Mouse (Mus musculus): ENCODE measurements around the gene Maff. TPM values are rescaled to one million over a fixed set of nuclear protein-coding genes. Genes with fewer than 3 reads are reported as not detected.

The Maff gene
- total RNA-seq, 1 experiment from 2014 or later, result 31.4 TPM

DNA sequence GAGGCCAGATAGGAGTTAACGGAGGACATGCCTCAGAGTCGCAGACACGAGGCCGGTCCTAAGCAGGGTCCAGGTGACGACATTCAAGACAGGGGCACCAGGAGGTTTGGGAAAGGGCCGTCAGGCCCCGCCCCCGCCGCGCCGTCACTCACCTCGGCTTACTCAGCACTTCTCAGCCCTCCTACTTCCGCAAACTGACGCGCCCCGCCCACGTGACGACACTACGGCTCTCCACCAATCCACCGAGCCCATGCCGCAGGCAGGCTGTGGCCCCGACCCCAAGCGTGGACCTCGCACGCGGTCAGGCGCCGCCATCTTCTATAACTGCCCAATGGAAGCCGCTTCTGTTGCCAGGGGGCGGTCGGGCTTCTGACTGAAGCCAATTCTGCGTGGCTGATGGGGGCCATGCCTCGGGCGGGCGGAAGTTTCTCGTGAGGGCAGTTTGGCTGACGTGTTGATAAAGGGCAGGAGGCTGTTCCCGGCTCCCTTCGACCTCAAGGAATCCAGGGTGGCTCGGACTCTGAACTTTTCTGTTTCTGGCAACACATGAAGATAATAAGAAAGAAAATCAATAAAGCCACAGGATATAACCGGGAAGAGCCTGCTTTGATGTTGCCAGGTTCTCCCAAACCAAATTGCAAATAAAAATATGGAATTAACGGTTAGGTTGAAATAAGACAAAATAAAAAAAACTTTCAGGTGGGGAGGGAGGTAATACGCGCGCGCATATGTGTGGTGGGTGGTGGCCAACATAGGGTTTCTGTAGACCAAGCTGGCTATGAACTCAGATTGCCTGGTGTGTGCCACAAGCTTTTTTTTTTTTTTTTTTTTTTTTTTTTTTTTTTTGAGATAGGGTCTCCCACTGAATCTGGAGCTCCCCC lies 18.1 kb upstream of the Maff start, which contains the start of gene Pla2g6:
Pla2g6 (minus strand) TSS at position 333 of the 881 bp plus-strand sequence.
- ATAC-seq (replicated peaks in 1 of 2; ENCODE audit: insufficient read depth in 1 of 2, low FRiP score in 2 of 2, low TSS enrichment in 1 of 2, low read depth in 1 of 2, poor library complexity in 2 of 2, severe bottlenecking in 2 of 2), result peak; percentile 90 to 92

DNA sequence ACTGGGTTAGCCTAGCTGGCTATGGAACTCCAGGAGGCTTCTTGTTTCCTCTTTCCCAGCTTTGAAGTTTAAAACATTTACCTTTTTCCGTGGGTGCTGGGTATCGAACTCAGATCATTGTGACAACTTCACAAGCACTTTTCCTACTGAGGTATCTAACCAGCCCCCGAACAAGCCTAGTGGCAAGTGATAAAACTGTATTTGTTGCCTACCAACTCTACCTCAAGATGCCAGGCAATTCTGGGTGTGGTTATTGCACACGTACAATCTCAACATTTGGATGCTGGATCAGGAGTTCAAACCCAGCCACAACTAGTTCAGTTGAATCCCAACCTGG lies 17.5 kb upstream of the Maff start:
- ATAC-seq (replicated peaks in 1 of 2; ENCODE audit: insufficient read depth in 1 of 2, low FRiP score in 2 of 2, low TSS enrichment in 1 of 2, low read depth in 1 of 2, poor library complexity in 2 of 2, severe bottlenecking in 2 of 2), result no peak

DNA sequence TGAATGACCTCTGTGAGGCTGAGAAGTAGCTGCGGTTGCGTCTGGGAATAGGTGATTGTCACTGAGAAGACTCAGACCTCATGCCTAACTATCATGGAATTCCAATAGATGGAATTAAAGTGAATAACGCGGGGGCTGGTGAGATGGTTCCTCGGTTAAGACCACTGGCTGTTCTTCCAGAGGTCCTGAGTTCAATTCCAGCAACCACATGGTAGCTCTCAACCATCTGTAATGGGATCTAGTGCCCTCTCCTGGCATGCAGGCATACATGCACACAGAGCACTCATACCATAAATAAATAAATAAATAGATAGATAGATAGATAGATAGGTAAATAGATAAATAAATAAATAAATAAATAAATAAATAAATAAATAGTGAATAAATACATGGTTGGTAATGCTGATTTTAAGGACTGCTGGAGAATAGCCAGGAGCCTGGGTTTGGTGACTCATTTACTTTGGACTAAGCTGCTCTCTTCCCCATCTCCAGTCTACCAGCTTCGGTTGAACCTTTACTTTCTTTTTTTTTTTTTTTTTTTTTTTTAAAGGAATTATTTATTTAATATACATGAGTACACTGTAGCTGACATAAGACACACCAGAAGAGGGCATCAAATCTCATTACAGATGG lies 17.0 kb upstream of the Maff start:
- no peak for ATAC-seq (replicated peaks in 1 of 2; ENCODE audit: insufficient read depth in 1 of 2, low FRiP score in 2 of 2, low TSS enrichment in 1 of 2, low read depth in 1 of 2, poor library complexity in 2 of 2, severe bottlenecking in 2 of 2)

DNA sequence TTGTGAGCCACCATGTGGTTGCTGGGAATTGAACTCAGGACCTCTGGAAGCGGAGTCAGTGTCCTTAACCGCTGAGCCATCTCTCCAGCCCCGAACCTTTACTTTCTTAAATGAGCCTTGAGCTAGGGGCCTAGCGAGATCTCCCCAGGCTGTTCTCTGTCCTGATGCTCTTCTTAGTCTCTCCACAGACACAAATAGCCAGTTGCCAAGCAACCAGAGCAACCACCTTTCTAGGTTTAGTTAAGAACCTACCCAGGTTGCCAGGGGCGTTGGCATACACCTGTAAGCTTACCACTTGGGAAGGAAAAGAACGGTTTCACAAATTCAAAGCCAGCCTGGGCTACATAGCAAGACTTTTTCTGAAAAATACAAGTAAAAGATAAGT lies 16.4 kb upstream of the Maff start:
- no peak for ATAC-seq (replicated peaks in 1 of 2; ENCODE audit: insufficient read depth in 1 of 2, low FRiP score in 2 of 2, low TSS enrichment in 1 of 2, low read depth in 1 of 2, poor library complexity in 2 of 2, severe bottlenecking in 2 of 2)

DNA sequence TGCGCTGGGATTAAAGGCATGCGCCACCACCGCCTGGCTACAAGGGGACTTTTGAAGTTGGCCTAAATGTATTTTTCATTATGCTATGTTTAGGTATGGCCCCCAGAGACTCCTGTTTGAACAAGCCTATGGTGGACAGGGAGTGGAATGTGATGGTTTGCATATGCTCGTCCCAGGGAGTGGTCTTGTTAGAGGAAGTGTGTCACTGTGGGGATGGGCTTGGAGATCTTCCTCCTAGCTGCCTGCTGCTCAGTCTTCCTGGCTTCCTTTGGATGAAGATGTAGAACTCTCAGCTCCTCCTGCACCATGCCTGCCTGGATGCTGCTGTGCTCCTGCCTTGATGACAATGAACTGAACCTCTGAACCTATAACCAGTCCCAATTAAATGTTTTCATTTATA lies 15.9 kb upstream of the Maff start:
- ATAC-seq (replicated peaks in 1 of 2; ENCODE audit: insufficient read depth in 1 of 2, low FRiP score in 2 of 2, low TSS enrichment in 1 of 2, low read depth in 1 of 2, poor library complexity in 2 of 2, severe bottlenecking in 2 of 2), result no peak

DNA sequence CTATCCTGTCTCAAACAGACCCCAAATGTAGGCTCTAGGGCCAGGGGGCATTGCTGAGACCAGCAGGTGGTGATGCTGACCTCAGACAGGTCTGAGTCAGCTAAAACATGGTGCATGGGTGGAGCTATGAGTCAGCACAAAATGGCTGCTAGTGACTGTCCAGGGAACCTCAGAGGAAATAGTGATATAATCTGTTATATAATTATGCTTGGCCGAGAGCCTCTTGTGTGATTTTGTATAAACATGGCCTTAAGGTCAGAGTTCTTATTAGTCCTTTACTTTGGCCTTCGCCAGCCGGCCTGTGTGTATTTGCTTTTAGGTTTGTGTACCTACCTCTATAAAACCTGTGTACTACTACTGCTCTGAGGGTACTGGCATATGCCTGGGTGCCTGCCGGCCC lies 13.0 kb upstream of the Maff start:
- no peak for ATAC-seq (replicated peaks in 1 of 2; ENCODE audit: insufficient read depth in 1 of 2, low FRiP score in 2 of 2, low TSS enrichment in 1 of 2, low read depth in 1 of 2, poor library complexity in 2 of 2, severe bottlenecking in 2 of 2)

DNA sequence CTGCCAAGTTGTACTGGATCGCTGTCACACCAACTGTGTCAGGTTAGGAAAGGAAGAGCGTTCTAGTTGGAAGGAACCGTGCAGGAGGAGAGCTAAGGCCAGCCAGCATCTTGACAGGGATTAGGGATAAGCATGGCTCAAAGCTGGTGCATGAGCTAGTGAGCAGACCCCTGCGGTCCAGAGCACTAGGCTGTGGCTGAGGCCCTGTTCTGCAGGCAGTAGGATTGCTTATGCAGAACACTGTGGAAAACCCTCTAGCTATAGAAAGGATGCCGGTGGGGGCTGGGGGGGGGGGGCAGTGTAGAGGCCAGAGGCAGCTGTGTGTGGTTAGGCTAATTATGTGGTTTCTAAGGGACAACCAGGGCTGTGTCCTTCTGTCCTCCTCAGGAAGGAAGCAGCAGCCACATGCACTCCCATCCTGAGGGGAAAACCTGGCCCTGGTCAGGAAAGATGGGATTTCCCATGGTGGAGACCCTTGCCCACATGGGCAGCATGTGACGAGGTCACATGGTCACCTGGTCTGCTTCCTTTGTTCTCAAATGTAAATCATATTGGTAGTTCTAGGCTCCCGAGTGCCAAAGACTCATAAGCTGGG lies 11.3 kb upstream of the Maff start:
- peak; percentile 22 to 43; a peak in 2 of 4 replicates for ATAC-seq (replicated peaks in 1 of 2; ENCODE audit: insufficient read depth in 1 of 2, low FRiP score in 2 of 2, low TSS enrichment in 1 of 2, low read depth in 1 of 2, poor library complexity in 2 of 2, severe bottlenecking in 2 of 2)

DNA sequence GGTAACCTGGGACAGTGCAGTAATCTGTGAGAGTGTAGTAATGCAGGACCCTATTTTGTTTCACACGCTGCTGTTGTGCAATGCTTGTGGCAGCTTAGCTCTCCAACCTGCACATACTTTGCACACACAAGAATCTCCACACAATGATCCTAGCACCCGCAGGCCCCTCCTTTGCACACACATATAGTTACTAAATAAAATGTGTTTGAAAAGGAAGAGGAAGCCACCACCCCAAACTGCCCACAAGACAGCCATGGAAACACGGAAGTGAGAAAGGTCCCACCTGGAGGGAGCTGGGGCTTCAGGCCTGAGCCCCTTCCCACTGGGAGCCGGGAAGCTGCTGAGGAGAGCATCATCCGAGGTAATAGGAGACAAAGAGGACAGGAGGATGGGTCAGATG lies 7.4 kb upstream of the Maff start:
- ATAC-seq (replicated peaks in 1 of 2; ENCODE audit: insufficient read depth in 1 of 2, low FRiP score in 2 of 2, low TSS enrichment in 1 of 2, low read depth in 1 of 2, poor library complexity in 2 of 2, severe bottlenecking in 2 of 2), result no peak

DNA sequence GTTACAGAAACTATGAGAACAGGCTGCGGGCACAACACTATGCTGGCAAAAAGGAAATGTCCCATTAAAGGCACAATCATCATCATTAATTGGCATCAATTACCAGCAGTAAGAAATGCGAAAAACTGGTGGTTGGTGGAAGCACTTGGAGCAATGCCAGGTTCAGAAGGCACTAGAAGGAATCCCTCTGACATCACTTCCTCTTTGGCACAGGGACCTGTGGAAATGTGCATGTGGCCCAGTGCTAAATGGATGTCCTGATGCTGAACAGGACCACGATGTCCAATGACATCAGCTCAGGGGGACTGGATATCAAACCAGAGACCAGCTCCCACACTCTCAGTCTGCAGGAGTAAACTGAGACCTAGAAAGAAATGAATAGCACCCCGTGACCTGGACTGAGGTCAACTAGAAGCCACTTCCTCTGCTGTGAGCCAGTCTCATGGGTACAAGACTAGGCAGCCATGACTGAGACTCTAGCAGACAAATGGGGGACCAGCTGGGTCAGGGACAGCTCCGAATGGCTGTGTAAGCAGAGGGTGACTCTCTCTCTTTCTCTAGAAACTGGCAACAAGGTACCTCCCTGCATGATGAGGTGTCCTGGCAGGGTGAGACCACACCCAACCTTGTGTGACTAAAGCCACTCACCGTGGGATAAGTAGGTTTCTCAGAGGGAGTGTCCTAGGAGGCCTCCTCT lies 3.6 kb upstream of the Maff start:
- ATAC-seq (replicated peaks in 1 of 2; ENCODE audit: insufficient read depth in 1 of 2, low FRiP score in 2 of 2, low TSS enrichment in 1 of 2, low read depth in 1 of 2, poor library complexity in 2 of 2, severe bottlenecking in 2 of 2), result no peak

DNA sequence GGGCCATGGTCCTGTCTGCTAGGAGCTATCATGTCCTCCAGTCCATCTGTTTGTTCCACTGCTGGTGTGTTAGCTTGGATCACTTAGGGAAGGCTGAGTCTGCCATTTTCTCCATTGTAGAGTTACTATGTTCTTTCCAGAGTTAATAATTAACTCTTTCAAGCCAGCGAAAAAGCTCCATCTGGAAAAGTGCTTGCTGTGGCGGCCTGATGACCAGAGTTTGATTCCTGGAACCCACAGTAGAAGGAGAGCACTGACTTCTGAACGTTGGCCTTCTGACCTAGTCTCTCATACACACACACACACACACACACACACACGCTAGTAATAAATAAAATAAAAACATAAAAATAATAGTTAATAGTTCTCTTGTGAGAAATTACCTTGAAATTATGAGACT lies 1.8 kb upstream of the Maff start:
- ATAC-seq (replicated peaks in 1 of 2; ENCODE audit: insufficient read depth in 1 of 2, low FRiP score in 2 of 2, low TSS enrichment in 1 of 2, low read depth in 1 of 2, poor library complexity in 2 of 2, severe bottlenecking in 2 of 2), result no peak

DNA sequence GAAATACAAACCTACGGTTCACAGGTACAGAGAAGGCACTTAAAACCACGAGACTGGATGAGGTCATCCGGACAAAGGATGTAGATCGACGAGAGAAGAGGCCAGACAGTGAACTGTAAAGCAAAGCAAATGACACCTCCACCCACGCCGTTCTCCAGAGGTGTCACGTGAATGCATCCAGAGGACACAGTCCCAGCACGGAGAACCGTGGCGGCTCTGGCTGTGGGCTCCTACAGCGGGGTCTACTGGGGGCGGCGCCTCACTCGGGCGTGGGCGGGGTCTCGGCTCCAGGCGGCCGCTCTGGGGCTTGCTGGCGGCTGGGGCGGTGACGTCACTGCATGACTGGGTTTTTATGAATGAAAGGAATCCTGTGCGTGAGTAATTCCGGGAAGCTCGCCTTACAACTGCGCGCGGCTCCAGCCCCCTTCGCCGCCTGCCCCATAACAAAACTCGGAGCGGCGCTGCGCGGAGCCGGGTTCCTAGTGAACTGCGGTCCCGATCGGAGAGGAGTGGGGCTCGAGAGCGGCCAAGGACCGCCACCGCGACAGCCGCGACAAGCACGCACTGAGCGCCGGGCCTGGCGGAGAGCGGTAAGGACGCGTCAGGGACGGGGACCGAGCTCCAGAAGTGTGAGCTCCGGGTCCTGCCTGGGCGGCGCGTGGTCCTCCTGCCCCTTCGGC lies 884 bp downstream of the Maff start:
- ATAC-seq (replicated peaks in 1 of 2; ENCODE audit: insufficient read depth in 1 of 2, low FRiP score in 2 of 2, low TSS enrichment in 1 of 2, low read depth in 1 of 2, poor library complexity in 2 of 2, severe bottlenecking in 2 of 2), result peak; percentile 59 to 72

DNA sequence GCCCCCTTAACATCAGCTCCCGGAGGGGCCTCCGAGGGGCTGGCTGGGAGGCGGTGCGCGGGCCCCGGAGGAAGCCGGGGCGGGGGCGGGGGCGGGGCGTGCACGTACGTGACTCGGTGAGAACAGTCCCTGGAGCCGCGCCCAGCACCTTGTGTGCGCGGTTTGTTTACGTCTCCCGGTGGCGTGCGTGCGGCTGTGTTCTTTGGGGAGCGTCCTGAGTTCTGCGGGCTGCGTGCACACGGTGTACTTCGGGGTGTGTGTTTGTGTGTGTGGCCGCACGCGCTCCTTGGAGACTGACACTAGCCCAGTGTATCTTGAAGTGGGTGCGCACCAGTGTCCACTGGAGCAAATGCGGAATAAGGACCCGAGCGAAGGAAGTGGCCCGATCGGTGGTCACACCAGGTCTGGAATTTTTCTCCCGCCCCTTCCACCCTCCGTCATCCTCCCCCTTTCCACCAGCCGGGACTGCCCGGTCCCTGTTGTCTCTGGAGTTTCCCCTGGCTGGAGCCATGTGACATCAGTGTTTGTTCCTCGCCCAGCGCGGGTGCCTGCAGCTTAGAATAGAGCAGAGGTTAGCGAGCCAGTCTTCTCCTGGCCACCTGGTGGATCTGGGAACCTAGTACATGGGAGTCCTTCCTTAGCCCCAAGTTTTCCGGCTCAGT lies 1.6 kb downstream of the Maff start:
- ATAC-seq (replicated peaks in 1 of 2; ENCODE audit: insufficient read depth in 1 of 2, low FRiP score in 2 of 2, low TSS enrichment in 1 of 2, low read depth in 1 of 2, poor library complexity in 2 of 2, severe bottlenecking in 2 of 2), result peak; percentile 35 to 51

DNA sequence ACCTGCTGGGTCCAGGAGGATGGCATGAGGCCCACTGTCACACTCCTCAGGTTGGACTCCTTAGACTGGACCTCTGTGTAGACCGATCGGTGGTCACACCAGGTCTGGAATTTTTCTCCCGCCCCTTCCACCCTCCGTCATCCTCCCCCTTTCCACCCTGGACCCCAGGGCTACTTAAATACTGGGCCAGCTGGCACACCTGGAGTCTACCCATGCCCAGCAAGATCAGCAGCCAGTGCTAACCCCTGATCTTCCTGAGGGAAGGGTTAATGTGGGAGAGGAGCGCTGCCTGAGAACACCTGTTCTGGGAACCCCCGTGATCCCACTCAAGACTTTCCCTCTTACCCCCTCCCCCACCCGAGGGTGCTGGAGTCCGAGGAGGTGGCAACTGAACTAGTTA lies 2.2 kb downstream of the Maff start:
- ATAC-seq (replicated peaks in 1 of 2; ENCODE audit: insufficient read depth in 1 of 2, low FRiP score in 2 of 2, low TSS enrichment in 1 of 2, low read depth in 1 of 2, poor library complexity in 2 of 2, severe bottlenecking in 2 of 2), result no peak

DNA sequence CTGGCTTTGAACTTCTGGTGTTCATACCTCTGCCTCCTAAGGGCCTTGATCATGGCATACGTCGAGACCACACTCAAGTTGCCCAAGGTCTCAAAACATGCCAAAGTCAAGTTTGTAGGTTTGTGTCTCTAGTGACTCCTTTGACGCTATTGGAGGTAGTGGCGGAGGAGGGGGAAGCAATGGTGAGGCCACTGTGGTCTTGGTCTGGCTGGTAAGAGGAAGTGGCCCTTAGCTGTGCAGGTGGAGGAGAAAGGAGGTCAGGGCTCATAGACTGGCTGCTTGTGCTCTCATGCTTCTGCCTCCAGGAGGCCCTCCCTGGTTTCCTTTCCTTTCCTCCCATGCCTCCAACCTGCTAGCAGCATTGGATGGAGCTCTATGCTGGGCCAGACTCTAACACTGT lies 4.4 kb downstream of the Maff start:
- ATAC-seq (replicated peaks in 1 of 2; ENCODE audit: insufficient read depth in 1 of 2, low FRiP score in 2 of 2, low TSS enrichment in 1 of 2, low read depth in 1 of 2, poor library complexity in 2 of 2, severe bottlenecking in 2 of 2), result no peak

DNA sequence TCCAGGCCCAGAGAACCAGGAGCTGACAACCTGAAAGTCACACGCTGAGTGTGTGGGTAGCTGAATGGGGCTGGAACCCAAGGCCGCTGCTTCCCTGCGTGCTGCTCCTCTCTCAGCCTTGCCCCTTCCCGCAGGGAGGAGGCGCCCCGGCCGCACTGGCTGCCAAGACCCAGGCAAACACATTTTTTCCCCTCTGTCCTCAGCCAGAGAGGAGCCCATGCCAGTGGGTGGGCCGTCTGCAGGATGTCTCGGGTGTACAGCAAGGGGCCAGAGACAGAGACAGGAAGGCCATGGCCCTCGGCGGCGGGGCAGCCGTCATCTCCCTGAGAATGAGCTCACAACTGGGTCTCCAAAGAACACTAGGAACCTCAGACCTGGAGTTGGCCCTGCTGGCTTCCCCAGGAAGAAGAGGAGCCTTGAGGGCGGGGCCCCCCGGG lies 4.9 kb downstream of the Maff start:
- ATAC-seq (replicated peaks in 1 of 2; ENCODE audit: insufficient read depth in 1 of 2, low FRiP score in 2 of 2, low TSS enrichment in 1 of 2, low read depth in 1 of 2, poor library complexity in 2 of 2, severe bottlenecking in 2 of 2), result no peak

DNA sequence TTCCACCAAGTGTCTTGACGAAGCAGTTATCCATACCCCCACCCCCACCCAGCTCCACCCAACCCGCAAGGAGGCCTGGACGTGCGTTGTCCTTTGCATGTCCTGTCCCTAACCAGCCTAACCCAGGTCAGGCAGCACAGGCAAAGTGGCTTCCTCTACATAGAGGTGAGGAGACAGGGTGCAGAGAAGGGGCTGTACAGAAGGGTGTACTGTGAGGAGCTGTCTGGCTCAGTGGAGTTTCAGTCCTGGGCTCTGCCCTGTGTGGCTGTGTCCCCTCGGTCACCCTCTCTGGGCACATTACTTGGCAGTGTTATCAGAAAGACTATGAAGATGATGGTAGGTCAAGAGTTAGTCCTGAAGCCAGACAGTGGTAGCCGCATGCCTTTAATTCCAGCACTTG lies 6.1 kb downstream of the Maff start:
- no peak for ATAC-seq (replicated peaks in 1 of 2; ENCODE audit: insufficient read depth in 1 of 2, low FRiP score in 2 of 2, low TSS enrichment in 1 of 2, low read depth in 1 of 2, poor library complexity in 2 of 2, severe bottlenecking in 2 of 2)

DNA sequence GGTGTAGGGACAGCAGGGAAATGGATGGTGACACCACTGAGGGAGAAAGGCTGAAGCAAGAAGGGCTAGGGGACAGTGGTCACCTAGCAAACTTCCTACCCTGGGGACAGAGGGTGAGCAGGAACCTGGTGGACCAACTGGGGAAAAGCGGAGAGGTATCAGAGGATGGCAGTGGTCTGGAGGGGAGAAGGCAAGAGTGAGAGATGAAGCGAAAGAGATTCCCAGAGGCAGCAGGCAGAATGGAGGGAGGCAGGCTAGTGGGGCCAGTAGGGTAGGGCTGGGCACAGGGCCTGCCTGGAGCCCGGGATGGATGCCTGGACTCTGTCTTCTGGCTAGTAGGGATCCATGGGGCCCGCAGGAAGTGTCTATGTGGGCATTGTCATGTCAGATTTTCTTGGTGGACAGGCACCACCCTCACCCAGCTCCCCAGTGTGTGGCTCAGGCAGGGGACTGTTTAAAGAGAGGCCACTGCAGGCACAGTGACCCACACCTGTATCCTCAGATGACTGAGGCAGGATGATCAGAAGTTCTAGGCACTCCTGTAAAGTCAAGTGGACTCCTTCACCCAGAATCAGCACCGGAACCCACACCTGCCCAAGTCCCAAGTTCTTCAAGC lies 7.4 kb downstream of the Maff start:
- ATAC-seq (replicated peaks in 1 of 2; ENCODE audit: insufficient read depth in 1 of 2, low FRiP score in 2 of 2, low TSS enrichment in 1 of 2, low read depth in 1 of 2, poor library complexity in 2 of 2, severe bottlenecking in 2 of 2), result no peak

Data from hematopoietic stem cell, adult 5-6 weeks (primary cell).